Mouse (Mus musculus): ENCODE measurements at regions not wholly inside any gene's neighbourhood (a gene's known extent, or its start where the extent isn't known, plus 50 kb on each side); places are given as distances from the start of the nearest gene placed in this dataset.

DNA sequence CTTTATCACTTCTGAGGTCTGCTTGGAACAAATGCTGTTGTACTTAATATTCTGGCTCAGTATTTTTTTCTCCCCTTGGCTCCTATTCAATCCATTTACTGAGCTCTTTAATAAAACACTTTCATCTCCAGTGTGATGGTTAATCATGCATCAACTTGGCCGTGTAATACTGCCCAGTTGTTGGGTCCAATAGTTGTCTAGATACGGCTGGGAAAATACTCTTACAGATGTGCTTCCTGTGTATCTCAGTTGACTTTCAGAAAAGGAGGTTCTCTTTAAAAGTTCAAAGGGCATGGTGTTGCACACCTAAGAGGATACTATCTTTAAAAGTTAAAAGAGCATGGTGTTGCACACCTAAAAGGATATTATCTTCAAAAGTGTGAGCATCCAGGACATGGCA is 226.8 kb downstream of the Foxo1 start:
- WGBS = 76% methylated on average over 2 of the region's 2 CpGs
- Histone ChIP-seq H3K27me3 (no peaks in the 10 kb centered on the region), H3K9ac (no peak overlapping the region), H3K27ac (no peak overlapping the region), H3K9me3 (no peaks in the 10 kb centered on the region), H3K4me2 (no peak overlapping the region), H3K4me1 (no peaks in the 10 kb centered on the region), H3K36me3 (no peaks in the 10 kb centered on the region), H3K4me3 (no peak overlapping the region)
- no peak for ATAC-seq (ENCODE audit: insufficient number of reproducible peaks, insufficient read depth, low FRiP score, low TSS enrichment, low read depth)

DNA sequence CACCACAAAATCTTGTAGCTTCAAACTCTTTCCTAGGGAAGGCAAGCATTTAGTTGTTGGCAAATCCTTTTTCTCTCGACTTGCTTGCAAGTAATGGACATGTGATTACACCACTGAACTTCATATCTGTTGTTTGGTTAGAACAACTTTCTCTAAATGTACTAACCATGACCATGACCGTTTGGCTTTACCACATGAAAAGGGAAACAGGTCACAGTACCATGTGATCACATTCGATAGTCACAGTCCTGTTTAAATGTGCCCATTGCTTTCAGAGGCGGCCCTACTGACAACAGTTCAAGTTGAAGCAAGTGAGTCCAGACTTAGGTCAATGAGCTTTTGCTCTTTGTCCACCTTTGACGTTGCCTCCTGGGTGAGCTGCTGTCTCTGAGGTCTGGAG is 211.1 kb downstream of the Foxo1 start:
- Histone ChIP-seq H3K4me3 (no peak overlapping the region), H3K36me3 (no peaks in the 10 kb centered on the region), H3K4me2 (no peak overlapping the region), H3K27ac (no peak overlapping the region), H3K9ac (no peak overlapping the region), H3K4me1 (no peaks in the 10 kb centered on the region), H3K27me3 (no peaks in the 10 kb centered on the region), H3K9me3 (no peaks in the 10 kb centered on the region)
- 76% methylated on average over 5 of the region's 5 CpGs for WGBS
- ATAC-seq (ENCODE audit: insufficient number of reproducible peaks, insufficient read depth, low FRiP score, low TSS enrichment, low read depth) = no peak

DNA sequence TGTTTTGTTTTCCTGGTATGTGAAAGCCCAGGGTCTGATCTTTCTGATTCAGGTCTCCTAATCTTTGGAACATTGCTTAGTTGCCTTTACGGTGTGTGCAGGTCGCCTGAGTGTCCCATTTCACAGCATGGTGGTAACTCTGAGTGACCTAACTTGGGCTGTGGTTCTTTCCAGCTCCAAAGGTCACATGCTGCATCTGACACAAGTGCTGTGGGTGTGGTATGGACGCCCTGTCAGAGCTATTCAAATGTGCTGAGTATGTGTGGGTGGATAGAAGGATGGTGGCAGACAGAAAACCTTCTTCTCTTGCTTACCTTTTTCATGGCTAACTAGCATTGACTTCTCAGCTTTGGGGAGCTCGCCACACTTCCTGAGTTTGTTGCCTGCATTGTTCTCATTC is 201.8 kb downstream of the Foxo1 start:
- no peaks in the 10 kb centered on the region for H3K27me3 ChIP-seq
- ATAC-seq (ENCODE audit: insufficient number of reproducible peaks, insufficient read depth, low FRiP score, low TSS enrichment, low read depth) = no peak
- no peaks in the 10 kb centered on the region for H3K4me1 ChIP-seq
- H3K27ac ChIP-seq = no peak overlapping the region
- no peak overlapping the region for H3K4me3 ChIP-seq
- no peaks in the 10 kb centered on the region for H3K36me3 ChIP-seq
- 83% methylated on average over 4 of the region's 4 CpGs for WGBS
- H3K9ac ChIP-seq = no peak overlapping the region
- H3K4me2 ChIP-seq = no peak overlapping the region
- H3K9me3 ChIP-seq = peaks cover 12% of the 10 kb centered on the region

DNA sequence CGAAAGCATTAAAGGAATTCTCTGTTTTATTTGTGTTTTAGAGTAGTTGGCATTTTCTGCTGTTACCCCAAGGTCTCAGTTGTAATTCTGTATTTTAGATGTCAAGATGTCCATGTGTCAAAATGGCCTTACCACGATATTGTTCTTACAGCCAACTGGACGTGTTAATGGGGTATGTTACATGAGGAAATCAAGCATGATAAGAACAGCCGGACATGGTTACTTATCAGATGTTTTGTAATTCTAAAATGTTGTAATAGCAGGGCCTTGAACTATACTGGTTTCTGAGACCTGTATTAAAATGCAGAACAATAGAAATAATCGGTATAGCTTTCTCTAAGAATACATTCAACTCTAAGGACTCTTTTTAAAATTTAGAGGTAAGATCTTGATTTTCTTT is 201.3 kb downstream of the Foxo1 start:
- Histone ChIP-seq H3K4me3 (no peak overlapping the region), H3K4me2 (no peak overlapping the region), H3K36me3 (no peaks in the 10 kb centered on the region), H3K4me1 (no peaks in the 10 kb centered on the region), H3K27ac (no peak overlapping the region), H3K9ac (no peak overlapping the region), H3K9me3 (peaks cover 12% of the 10 kb centered on the region), H3K27me3 (no peaks in the 10 kb centered on the region)
- no peak for ATAC-seq (ENCODE audit: insufficient number of reproducible peaks, insufficient read depth, low FRiP score, low TSS enrichment, low read depth)
- WGBS = 89% methylated on average over 5 of the region's 5 CpGs

DNA sequence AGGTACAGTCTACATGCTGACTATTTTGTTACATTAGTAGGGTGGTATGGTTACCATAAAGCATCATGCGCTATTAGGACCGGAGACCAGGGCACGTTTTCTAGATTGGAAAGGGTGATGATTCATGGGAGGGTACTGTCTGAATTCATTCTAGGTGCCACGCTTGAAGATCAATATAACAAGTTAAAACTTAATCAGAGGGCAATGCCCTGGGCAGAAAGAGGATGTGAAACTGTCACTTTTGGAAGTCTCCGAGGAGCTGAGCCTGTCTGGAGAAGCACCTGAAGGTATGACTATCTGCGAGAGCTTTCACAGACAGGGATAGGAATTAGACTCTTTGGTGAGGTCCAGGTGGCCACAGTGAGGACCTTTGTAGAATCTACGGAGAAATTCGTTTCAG is 200.2 kb downstream of the Foxo1 start:
- Histone ChIP-seq H3K4me3 (no peak overlapping the region), H3K27me3 (no peaks in the 10 kb centered on the region), H3K4me1 (no peaks in the 10 kb centered on the region), H3K9ac (no peak overlapping the region), H3K36me3 (no peaks in the 10 kb centered on the region), H3K9me3 (peaks cover 12% of the 10 kb centered on the region), H3K4me2 (no peak overlapping the region), H3K27ac (no peak overlapping the region)
- no peak for ATAC-seq (ENCODE audit: insufficient number of reproducible peaks, insufficient read depth, low FRiP score, low TSS enrichment, low read depth)
- 88% methylated on average over 8 of the region's 8 CpGs for WGBS

DNA sequence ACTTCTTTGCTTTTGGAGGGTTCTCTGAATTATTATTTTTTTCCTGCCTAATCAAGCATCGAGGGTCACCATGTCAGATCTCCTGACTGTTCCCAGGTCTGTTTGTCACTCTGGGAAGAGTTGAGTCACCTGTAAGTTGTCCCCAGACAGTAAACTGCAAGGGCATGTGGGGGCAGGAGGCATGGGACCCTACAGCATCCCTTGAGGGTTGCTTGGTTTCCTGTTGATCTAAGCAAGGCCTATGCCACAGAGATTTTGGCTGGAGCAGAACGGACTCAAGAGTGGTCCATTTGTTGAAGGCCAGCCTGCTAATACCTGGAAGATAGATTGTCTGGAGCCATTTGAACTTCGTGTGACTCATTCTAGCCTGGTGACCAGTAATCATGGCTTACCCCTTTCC is 199.7 kb downstream of the Foxo1 start:
- no peak overlapping the region for H3K4me3 ChIP-seq
- WGBS = 79% methylated on average over 3 of the region's 3 CpGs
- H3K27me3 ChIP-seq = no peaks in the 10 kb centered on the region
- no peak for ATAC-seq (ENCODE audit: insufficient number of reproducible peaks, insufficient read depth, low FRiP score, low TSS enrichment, low read depth)
- H3K36me3 ChIP-seq = no peaks in the 10 kb centered on the region
- H3K27ac ChIP-seq = no peak overlapping the region
- H3K9me3 ChIP-seq = peaks cover 12% of the 10 kb centered on the region
- no peaks in the 10 kb centered on the region for H3K4me1 ChIP-seq
- H3K4me2 ChIP-seq = no peak overlapping the region
- H3K9ac ChIP-seq = no peak overlapping the region

DNA sequence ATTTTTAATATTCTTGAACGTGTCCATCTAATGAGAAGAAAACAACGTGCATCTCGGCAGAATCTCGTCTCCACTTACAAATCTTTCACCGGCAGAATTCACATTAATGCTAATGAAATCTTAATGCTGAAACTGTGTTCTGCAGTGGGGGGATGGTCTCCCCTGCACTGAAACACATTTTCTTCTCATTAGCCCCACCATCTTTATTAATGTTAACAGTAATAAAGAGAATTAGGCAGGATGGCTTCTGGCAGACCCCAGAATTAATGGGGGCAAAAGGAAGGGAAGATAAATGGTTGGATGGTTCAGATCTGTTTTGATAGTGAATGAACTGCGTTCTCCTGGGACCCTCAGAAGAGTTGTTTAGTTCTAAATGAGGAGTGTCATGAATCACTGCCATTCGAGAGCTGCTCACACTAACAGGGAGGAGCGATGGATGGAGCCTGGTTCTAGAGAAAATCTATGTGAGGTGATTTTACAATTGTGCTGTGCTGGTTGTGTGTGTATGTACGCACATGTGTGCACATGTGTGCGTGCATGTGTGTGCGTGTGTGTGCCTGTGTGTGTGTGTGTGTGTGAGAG is 198.9 kb downstream of the Foxo1 start:
- no peak overlapping the region for H3K27ac ChIP-seq
- WGBS = 71% methylated on average over 11 of the region's 11 CpGs
- H3K9me3 ChIP-seq = peaks cover 12% of the 10 kb centered on the region

DNA sequence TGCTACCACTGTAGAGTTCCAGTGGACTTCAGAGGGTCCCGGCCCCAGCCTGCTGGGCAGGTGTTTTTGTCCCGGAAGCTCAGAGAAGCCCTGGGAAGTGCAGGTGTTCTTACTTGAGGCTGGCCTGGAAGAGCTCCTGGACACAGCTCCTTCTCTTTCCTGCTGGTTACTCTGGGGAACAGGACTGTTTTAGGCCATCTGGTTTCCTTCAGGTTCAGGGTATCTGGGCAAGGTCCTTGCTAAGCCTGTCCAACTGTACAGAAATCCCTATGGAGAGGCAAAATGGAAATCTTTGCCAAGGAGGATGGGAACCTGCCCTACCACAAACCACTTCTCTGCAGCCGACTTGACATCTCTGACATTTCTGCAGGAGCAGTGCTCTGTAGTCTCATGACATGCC is 198.4 kb downstream of the Foxo1 start:
- ATAC-seq (ENCODE audit: insufficient number of reproducible peaks, insufficient read depth, low FRiP score, low TSS enrichment, low read depth) = no peak
- H3K9ac ChIP-seq = no peak overlapping the region
- H3K36me3 ChIP-seq = no peaks in the 10 kb centered on the region
- no peak overlapping the region for H3K27ac ChIP-seq
- H3K4me3 ChIP-seq = no peak overlapping the region
- peaks cover 9% of the 10 kb centered on the region for H3K9me3 ChIP-seq
- 80% methylated on average over 3 of the region's 3 CpGs for WGBS
- no peak overlapping the region for H3K4me2 ChIP-seq
- no peaks in the 10 kb centered on the region for H3K27me3 ChIP-seq
- H3K4me1 ChIP-seq = no peaks in the 10 kb centered on the region

More for the DNA sequence above, 198.9 kb downstream of the Foxo1 start:
- Histone ChIP-seq H3K27me3 (no peaks in the 10 kb centered on the region), H3K4me3 (no peak overlapping the region), H3K4me1 (no peaks in the 10 kb centered on the region), H3K9ac (no peak overlapping the region), H3K36me3 (no peaks in the 10 kb centered on the region), H3K4me2 (no peak overlapping the region)
- ATAC-seq (ENCODE audit: insufficient number of reproducible peaks, insufficient read depth, low FRiP score, low TSS enrichment, low read depth) = no peak

DNA sequence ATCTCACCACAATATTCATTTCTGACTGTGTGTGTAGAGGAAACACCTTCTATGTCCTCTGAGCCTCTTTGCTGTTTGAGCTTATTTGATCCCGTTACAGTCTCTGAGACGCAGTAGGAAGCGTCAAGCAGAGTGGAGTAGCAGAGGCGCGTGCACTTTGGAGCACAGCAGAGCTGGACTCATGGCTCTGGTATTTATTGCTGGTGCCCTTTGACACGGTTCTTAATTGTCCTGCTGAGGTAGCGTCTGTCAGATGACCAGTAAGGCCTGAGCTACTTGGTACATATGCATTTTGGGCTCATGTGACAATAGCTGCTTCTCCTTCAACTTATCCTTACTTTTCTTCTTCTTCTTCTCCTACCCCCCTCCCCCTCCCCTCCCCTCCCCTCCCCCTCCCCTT is 195.8 kb downstream of the Foxo1 start:
- Histone ChIP-seq H3K9me3 (no peaks in the 10 kb centered on the region), H3K9ac (no peak overlapping the region), H3K4me3 (no peak overlapping the region), H3K36me3 (no peaks in the 10 kb centered on the region), H3K27me3 (no peaks in the 10 kb centered on the region), H3K27ac (no peak overlapping the region), H3K4me2 (no peak overlapping the region), H3K4me1 (no peaks in the 10 kb centered on the region)
- no peak for ATAC-seq (ENCODE audit: insufficient number of reproducible peaks, insufficient read depth, low FRiP score, low TSS enrichment, low read depth)
- WGBS = 56% methylated on average over 7 of the region's 7 CpGs

DNA sequence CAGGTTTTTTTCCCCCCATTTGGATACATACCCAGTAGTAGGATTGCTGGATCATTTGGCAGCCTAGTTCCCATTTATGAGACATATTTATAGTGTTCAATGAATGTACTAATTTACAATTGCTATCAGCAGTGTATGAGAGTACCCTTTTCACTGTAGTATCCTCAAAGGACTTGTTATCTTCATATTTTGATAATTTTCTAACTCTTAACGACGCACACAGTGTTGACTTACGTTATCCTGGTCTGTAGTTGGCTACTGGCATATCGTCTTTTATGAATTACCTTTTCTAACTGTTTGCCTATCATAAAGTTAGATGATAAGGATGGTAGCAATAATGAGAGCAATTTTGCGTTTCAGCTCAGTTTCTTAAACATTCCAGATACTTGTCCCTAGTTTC is 186.8 kb downstream of the Foxo1 start:
- no peak overlapping the region for H3K4me2 ChIP-seq
- 90% methylated on average over 5 of the region's 5 CpGs for WGBS
- no peak for ATAC-seq (ENCODE audit: insufficient number of reproducible peaks, insufficient read depth, low FRiP score, low TSS enrichment, low read depth)
- no peak overlapping the region for H3K27ac ChIP-seq
- H3K4me3 ChIP-seq = no peak overlapping the region
- H3K36me3 ChIP-seq = no peaks in the 10 kb centered on the region
- no peak overlapping the region for H3K9ac ChIP-seq
- H3K27me3 ChIP-seq = no peaks in the 10 kb centered on the region
- H3K9me3 ChIP-seq = no peaks in the 10 kb centered on the region
- no peaks in the 10 kb centered on the region for H3K4me1 ChIP-seq

DNA sequence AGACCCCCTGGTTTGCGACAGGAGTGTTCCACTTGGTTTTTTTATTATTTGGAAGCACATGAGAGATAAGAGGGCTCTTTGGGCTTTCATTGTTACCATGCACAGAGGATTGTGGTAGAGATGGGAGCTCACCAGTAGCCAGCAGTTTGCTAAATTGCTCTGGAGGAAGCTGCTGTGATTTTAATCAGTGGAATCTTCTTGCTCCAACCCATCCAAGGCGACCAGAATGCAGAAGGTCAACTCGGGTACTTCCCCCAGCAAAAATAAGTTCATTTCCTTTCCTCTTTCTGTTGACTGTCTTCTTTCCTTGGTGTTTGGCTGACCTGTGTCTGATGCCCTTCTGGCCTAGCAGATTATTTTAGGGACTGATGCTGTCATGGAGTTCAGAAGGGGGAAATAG is 184.9 kb downstream of the Foxo1 start:
- Histone ChIP-seq H3K9me3 (no peaks in the 10 kb centered on the region), H3K4me1 (no peaks in the 10 kb centered on the region), H3K27ac (no peak overlapping the region), H3K4me3 (no peak overlapping the region), H3K27me3 (no peaks in the 10 kb centered on the region), H3K4me2 (no peak overlapping the region), H3K9ac (no peak overlapping the region), H3K36me3 (no peaks in the 10 kb centered on the region)
- 68% methylated on average over 3 of the region's 3 CpGs for WGBS
- ATAC-seq (ENCODE audit: insufficient number of reproducible peaks, insufficient read depth, low FRiP score, low TSS enrichment, low read depth) = no peak

DNA sequence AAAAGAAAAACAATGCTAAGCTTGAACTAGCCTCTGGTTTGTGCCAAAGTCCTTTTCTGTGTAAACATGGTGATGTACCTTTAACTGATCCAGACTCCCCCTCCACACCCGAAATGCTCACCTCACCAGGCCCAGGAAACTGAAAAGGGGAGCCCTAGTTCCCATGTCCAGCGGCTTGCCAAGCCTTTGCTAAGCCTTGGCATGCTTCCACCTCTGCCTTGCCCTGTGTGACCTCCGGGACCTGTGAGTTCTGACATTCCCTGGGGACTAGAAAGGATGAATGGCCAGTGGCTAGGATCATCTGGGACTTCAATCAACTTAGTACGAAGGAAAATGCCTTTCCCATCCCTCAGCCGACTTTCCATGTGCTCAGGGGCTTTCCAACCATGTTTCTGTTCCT is 184.2 kb downstream of the Foxo1 start:
- Histone ChIP-seq H3K4me1 (peaks cover 4% of the 10 kb centered on the region), H3K4me3 (no peak overlapping the region), H3K9me3 (no peaks in the 10 kb centered on the region), H3K4me2 (no peak overlapping the region), H3K27ac (no peak overlapping the region), H3K36me3 (no peaks in the 10 kb centered on the region), H3K27me3 (no peaks in the 10 kb centered on the region), H3K9ac (no peak overlapping the region)
- no peak for ATAC-seq (ENCODE audit: insufficient number of reproducible peaks, insufficient read depth, low FRiP score, low TSS enrichment, low read depth)
- WGBS = 39% methylated on average over 5 of the region's 5 CpGs

DNA sequence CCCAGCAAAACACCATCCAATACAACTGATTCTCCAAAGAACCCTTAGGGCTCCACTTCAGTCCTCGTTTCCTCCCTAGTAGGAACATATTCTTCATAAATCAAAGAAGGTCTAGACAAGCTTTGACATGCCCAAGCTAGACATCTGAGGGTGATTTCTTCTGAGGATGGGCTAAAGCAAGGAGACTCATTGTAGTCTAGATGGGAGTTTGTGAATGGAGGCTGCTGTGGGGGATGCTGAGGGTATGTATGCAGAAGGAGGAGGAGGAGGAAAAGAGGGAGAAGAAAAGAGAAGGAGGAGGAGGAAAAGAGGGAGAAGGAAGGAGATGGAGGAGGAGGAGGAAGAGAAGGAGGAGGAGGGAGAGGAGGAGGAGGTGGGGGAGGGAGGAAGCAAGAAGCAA is 178.9 kb downstream of the Foxo1 start:
- 40% methylated on average over 1 of the region's 1 CpGs for WGBS
- no peak overlapping the region for H3K27ac ChIP-seq
- peaks cover 6% of the 10 kb centered on the region for H3K4me1 ChIP-seq
- no peak for ATAC-seq (ENCODE audit: insufficient number of reproducible peaks, insufficient read depth, low FRiP score, low TSS enrichment, low read depth)
- no peaks in the 10 kb centered on the region for H3K36me3 ChIP-seq
- no peak overlapping the region for H3K4me2 ChIP-seq
- no peaks in the 10 kb centered on the region for H3K27me3 ChIP-seq
- H3K9ac ChIP-seq = no peak overlapping the region
- H3K4me3 ChIP-seq = no peak overlapping the region
- H3K9me3 ChIP-seq = no peaks in the 10 kb centered on the region
